Mouse (Mus musculus) cortical plate, adult 2 months (tissue): ENCODE data around the gene Gm7849. TPM values are rescaled to one million over a fixed set of nuclear protein-coding genes. Genes with fewer than 3 reads are reported as not detected.
"Not testable (repeated sequence)": the region's sequence is repeated elsewhere in the genome, so short reads cannot be mapped to it uniquely, and the experiment has no call there.

Experiments used
- H3K27ac ChIP-seq: fragments of 200-500 bp; 2 replicates; pipeline ENCODE4 v1.5.1; 2012; ENCODE audit warnings: low read length, control low read depth, inconsistent platforms; ENCODE audit not compliant: insufficient read depth
- H3K4me1 ChIP-seq: fragments of 200-500 bp; 2 replicates; pipeline ENCODE4 v1.6.1; 2011; ENCODE audit warnings: low read length; ENCODE audit not compliant: control insufficient read depth, insufficient read depth
- H3K4me3 ChIP-seq: fragments of 200-500 bp; 2 replicates; pipeline ENCODE4 v1.5.1; 2011; ENCODE audit warnings: mild to moderate bottlenecking, low read length, control low read depth; ENCODE audit not compliant: insufficient read depth
- polyA plus RNA-seq: library from polyadenylated mRNA; depleted of rRNA; stranded (reverse); fragments of >200 nt; gene quantifications from 2 replicates; pipeline ENCODE4 v1.2.3, GENCODE M21; 2012; rRNA removed

Gm7849 gene
- polyA plus RNA-seq, result not detected in 2 replicates

GRCm38 (mm10) chr8:21456460-21456859 lies at the start of gene Gm7849:
TSS of gene Gm7849 (minus strand) at chr8:21456560.
- H3K4me1 ChIP-seq, H3K27ac ChIP-seq, H3K4me3 ChIP-seq: not testable (repeated sequence)

GRCm38 (mm10) chr8:21427111-21427510 lies 29.2 kb downstream of the Gm7849 start, which contains the start of gene Defa36:
TSS of gene Defa36 (plus strand) at chr8:21427411.
- H3K27ac ChIP-seq, H3K4me1 ChIP-seq, H3K4me3 ChIP-seq: not testable (repeated sequence)

Other genes with a start within 250 kb of the Gm7849 start
- gene Gm15292, start 206.8 kb downstream of the Gm7849 start, polyA plus RNA-seq, result not detected in 2 replicates
- not detected in 2 replicates for gene Defa27, start 141.0 kb downstream of the Gm7849 start, polyA plus RNA-seq
- not detected in 2 replicates for gene Defa29, start 129.5 kb downstream of the Gm7849 start, polyA plus RNA-seq
- not detected in 2 replicates for gene Defa2, start 78.0 kb downstream of the Gm7849 start, polyA plus RNA-seq
- gene Defa33, start 64.7 kb downstream of the Gm7849 start, polyA plus RNA-seq, result not detected in 2 replicates
- not detected in 2 replicates for gene Defa36, start 29.1 kb downstream of the Gm7849 start, polyA plus RNA-seq
- gene Defa20, start 52.7 kb upstream of the Gm7849 start, polyA plus RNA-seq, result not detected in 2 replicates
- gene Defa32, start 72.5 kb upstream of the Gm7849 start, polyA plus RNA-seq, result not detected in 2 replicates
- gene Defa37, start 108.8 kb upstream of the Gm7849 start, polyA plus RNA-seq, result not detected in 2 replicates
- not detected in 2 replicates for gene Defa28, start 126.4 kb upstream of the Gm7849 start, polyA plus RNA-seq
- not detected in 2 replicates for gene Gm7861, start 137.9 kb upstream of the Gm7849 start, polyA plus RNA-seq
- not detected in 2 replicates for gene Defa26, start 161.6 kb upstream of the Gm7849 start, polyA plus RNA-seq
- not detected in 2 replicates for gene Defa17, start 199.2 kb upstream of the Gm7849 start, polyA plus RNA-seq
- not detected in 2 replicates for gene Defa34, start 209.2 kb upstream of the Gm7849 start, polyA plus RNA-seq
- gene AY761184, start 247.1 kb upstream of the Gm7849 start, polyA plus RNA-seq, result not detected in 2 replicates